Mouse (Mus musculus) T-cell, adult 2 months (primary cell): ENCODE data around the gene Samd4.

ENCODE experiments used
- DNase-seq: peaks from one replicate; pipeline ENCODE4 v3.0.0; 2022; ENCODE audit warnings: low spot score

Gene Samd4

DNA sequence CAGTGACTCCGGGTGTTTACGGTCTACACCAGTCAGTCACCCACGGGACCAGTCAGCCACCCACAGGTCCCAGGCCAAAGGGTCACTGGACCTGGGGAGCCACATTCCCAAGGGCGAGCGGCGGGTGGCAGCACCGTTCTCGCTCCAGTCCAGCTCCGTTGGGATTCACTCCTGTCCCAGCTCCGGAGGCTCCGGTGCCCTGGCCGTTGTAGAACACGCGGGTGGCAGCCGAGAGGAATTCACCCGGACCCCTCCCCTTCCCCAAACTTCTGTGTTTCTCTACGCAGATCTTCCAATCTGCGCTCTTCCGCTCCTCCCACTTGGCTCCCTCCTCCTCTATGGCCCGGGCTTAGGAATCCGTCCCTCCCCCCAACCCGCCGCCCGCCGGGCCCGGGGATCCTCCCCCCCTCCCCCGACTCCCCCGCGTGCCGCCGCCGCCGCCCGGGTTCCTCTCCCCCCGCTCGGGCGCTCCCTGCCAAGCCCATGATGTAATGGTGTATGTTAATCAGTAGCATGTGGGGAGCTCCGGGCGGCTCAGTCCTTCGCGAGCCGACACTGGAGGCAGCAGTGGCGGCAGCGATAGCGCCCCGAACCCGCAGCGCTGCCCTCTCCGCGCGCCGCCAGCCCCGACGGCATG is at the start of gene Samd4:
TSS of gene Samd4 (plus strand) at position 424 of the 637 bp plus-strand sequence.
- peak; percentile 25 for DNase-seq

DNA sequence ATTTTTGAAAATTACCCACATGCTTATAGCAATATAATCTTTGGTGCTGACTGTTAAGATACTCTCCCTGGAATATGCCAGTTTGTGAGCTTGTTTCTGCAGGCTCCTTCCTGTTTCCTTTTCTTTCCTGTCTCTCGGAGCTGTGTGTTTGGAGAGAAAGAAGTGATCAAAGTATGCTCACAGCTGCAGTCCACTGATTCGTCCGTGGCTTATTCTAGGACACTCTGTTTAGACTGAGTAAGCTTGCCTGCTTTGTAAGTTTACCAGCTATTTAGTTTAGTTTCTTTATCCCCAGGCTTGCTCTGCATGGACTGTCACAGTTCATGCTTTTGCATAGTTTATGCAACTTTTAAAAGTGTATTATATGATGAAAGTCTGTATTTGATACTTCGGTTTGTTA is 43.3 kb upstream of the Samd4 start:
- DNase-seq: no peak

DNA sequence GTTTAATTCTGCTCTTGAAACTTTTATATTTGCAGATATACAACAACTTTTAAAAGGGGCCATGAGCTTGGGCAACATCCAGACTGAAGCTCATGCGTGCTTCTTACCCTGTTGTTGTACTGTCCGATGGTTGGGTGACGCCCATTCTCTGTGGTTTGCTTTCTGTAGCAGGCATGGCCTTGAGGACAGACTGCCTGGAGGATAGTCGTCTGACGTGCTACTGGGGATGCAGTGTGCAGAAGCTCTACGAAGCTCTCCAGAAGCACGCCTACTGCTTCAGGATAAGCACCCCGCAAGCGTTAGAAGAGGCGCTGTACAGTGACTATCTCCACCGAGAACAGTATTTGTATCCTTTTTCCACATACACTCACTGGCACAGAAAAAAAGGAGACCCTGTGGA is 36.9 kb upstream of the Samd4 start:
- DNase-seq: no peak

DNA sequence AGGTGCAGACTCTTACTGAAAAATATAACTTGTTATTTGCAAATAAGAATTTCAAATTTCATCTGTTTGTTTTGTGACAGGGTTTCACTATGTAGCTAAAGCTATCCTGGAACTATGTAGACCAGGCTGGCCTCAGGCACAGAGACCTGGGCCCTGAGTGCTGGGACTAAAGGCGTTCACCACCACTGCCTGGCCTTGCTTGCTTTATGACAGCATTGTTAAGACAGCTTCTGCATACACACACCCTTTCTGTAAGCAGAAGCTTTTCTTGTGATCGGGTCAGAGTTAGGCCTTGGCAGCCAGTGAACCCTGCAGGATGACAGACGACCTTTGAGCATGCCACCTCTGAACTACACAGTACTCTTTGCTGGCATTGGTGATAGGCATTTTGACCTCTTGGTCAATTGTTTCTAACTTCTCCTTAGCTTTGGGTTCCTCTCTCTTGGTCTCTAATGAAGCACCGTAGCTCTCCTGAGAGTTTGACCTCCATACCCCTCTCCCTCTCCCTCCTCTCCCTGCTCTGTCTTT is 34.5 kb upstream of the Samd4 start:
- DNase-seq: no peak

DNA sequence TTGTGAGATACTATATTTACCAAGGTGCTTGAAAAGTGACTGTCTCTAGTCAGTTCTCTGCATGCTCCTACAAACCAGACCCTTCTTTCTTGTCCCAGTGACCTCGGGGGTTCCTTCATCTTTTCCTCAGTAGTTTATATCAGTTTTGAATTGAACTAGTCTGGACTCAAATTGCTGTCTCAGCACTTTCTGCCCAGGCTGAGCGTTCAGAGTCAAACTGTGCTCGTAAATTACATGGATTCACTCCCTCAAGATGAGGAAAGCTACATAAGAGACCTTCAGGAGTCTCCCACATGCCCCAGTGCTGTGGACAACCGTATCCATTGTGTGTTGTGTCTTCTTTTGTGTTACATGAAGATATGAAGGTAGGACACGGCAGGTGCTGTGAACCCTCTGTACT is 33.9 kb upstream of the Samd4 start:
- DNase-seq: no peak

DNA sequence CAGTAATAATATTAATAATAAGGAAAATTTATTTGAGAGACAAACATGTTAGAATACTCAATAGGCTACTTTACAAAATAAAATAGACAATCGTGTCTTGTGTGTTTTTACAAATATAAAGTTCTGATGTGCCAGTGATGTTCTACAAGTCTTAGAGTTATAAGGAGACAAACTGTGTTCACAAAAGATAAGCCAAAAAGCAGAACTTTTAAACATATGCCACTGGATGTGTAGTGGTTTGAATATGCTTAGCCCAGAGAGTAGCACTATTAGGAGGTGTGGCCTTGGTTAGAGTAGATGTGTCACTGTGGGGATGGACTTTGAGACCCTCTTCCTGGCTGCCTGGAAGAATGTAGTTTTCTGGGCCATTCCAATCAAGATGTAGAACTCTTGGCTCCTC is 32.9 kb upstream of the Samd4 start:
- no peak for DNase-seq

DNA sequence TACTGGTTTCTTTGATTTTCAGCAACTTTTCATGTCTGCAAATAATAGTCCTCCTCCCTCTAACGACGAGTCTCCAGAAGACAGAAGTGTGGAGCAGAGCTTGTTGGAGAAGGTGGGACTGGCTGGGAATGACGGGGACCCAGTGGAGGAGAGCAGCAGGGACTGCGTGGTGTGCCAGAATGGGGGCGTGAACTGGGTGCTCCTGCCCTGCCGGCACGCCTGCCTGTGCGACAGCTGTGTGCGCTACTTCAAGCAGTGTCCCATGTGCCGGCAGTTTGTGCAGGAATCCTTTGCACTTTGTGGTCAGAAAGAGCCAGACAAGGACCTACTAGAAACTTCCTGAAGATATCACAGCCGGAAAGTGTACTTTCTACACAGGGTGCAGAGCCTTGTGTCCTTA is 29.0 kb upstream of the Samd4 start:
- no peak for DNase-seq

DNA sequence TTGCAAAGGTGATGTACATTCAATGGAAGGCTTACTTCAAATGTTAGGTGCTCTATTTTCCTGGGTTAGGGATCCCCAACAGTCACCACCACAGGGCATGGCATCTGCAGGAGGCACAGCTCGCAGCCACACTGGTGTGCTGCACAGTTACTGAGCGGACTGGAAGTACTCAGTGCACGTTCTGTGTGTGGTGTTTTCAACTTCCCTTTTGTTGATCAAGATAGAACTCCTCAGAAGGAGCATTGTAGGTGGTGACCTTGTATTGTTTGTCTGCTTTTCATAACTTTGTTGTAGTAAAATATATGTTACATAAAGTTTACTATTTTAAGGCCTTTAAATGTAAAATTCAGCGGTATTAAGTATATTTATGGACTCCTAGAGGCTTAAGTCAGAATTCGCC is 19.7 kb upstream of the Samd4 start:
- DNase-seq: no peak

DNA sequence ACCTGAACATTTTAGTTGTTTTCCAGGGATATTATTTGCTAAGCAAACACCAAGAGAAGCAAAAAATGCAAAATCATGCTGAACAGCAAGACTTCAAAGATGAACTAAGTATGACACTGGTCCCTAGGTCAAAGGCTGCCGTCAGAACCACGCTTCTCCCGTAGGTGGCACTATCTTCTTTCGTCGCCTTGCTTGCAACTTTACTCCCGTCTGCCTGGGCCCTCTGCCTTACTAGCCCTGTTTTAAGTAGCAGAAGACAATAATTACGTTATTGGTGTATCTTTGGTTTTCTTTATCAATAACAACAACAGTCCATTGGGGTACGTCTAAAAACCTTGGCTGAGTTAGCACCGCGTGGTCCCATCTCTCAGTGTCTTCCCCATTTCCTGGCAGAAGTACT is 1.7 kb upstream of the Samd4 start:
- peak; percentile 42 for DNase-seq

DNA sequence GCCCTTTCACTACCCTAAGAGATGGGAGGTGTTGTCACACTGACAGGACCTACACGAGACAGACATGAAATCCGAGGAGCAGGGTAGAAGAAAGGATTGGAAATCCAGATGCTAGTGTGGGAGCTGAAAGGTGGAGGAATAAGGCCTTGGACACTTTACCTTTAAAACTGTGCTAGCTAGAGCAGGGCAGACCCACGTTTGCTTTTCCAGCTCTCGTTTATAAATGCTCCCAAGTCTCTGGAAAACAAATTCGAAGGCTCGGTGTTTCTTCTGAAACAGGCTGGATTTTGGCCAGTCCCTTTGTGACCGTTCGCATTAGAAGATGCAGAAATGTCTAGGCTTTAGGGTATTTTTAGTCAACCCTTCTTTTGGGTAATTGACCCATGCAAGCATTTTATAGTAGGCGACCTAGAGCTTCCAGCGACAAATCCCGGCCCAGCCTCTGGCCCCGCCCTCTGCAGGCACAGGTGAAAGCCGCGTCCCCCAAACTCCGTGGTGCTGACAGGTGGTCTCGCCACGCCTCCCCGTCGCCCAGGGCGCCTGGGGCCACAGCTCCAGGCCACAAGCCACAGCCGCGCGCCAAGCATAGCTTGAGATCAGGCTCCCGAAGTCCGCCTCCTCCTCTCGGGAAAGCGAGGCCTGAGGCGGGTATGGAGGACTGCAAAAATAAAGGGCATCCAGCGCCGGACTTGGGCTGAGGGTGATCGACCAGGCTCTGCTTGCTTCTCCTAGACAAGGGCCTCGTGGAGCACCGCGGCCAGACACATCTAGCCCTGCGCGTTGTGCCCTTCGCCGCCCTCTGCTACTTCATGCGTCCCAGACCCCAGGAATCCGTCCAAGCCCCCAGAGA is 848 bp upstream of the Samd4 start:
- peak; percentile 1 for DNase-seq

DNA sequence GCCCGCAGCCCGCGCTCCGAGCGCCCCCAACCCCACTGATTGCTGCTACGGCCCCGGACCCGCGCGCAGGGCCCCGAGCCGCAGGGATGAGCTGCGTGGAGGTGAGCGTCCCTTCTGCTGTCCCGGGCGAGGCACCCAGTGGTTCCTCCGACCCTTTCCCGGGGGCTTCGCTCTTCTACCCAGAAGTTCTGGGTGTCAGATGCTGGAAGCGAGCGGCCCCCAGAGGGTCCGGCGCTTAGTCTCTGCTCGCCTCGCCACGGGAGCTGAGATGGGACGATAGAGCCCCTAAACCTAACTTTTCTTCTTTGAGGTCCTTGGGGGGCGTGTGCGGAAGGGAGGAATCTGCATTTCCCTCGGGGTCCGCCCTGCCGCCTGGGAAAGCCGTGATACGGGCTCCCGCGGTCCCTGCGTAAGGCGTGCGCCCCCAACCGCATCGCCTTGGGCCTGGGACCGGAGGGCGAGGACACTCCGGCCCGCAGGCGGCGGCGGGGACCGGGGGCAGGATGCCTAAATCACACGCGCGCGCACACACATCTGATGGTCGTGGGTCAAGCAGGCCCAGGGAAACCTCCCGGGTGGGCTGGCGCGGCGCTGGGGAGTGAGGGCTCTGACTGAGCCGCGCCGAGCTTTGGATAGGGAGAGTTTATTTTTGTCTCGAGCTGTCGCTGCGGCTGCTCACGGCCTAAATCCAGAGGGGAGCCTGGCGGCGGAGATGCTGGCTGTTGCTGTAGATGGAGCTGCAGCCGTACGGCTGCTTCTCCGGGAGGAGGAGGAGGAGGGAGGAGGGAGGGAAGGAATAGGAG is 615 bp downstream of the Samd4 start:
- peak; percentile 1 for DNase-seq

DNA sequence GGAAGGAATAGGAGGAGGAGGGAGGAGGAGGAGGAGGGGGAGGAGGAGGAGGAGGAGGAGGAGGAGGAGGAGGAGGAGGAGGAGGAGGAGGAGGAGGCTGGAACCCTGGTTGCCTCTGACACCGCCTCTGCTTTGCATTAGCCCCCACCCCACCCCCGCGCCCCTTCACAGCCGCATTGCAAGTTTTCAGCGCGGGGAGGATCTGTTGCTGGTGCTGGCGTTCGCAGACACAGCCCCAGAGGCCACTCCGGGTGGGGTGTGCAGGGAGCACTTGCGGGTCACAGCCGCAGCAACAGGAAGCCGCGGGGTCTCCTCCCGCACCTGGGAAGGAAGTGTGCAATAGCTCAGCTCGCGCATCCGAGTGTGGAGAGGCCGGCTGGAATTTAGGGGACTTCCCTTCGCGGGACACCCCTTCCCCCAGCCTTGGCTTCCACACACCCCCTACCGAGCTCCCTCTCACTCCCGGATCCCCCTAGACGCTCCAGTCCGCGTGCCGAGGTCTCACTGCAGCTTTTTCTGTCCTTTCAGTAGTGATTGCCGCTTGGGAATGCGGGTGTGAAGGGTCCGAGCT is 1.3 kb downstream of the Samd4 start:
- DNase-seq: peak; percentile 32

DNA sequence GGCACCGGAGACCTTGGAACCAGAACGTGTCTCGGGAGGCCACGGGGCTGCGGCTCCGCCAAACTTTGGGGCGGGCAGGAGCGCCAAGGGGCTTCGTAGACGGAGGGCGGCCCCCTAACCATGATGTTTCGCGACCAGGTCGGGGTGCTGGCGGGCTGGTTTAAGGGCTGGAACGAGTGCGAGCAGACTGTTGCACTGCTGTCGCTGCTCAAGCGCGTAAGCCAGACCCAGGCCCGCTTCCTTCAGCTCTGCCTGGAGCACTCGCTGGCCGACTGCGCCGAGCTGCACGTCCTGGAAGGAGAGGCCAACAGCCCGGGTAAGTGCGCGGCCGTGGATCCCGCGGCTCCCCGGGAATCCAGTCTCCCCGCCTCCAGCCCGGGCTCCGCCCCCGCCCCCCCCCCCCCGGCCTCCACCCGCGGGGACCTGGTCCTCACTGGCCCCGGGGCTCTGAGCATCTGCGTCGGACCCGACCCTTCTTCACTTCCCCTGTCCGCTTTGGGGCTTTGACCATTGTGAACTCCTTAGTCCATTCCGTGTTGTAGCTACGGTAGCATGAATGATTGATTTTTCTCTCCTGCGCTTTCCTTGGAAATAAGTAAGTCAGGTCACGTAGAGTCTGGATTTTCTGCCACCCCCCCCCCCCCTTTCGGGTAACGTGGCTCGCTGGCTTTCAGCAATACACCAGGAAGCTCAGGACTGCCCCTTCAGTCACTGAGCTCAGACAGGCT is 2.2 kb downstream of the Samd4 start:
- peak; percentile 19 for DNase-seq

DNA sequence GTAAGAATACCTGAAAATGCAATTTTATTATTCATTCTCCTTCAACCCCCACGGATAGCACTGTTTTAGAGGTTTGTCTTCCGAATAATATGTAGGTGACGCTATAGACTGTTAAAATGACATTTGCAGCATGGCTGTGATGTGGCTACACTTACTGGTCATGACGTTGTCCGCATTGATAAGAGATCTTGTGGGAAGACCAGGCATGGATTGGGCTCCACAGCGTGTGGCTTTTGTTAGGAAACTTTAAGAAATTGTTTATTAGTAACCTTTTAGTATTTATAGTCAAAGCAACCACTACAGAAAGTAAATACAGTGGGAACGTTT is 2.7 kb downstream of the Samd4 start:
- no peak for DNase-seq

DNA sequence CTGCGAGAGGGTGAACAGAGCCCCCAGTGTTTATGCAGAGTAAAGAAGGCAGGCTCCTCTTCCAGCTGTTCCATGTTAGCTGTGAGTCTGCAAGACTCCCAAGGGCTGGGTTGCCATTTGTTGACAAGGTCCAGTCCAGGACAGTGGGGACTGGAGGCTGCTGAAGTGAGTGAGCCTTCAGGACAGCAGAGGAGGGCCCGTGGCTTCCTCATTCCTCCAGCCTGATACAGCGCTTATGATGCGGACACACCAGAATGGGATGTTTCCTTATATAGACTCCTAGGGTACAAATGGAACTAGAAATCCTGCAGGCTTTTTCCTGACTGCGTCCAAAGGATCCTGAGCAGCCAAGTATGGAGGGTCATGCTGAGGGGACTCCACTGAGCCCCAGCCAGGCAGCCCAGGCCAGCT is 3.2 kb downstream of the Samd4 start:
- DNase-seq: no peak

DNA sequence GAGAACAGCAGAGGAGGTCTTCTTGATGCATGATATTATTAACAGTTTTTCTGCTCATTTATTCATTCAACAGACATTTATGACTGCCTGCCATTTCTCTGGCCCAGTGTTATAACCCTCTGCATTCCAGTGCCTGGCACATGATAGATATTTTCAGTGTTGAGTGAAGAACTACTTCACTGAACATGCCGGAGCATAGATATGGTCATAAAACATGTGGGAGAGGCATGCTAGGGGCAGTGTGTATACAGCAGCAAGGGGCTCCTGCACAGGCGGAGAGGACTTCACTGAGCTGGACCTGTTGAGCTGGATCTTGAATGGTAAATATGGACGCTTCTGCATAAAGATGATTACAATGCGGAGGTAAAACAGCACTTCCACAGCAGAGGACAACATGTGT is 6.4 kb downstream of the Samd4 start:
- DNase-seq: no peak

DNA sequence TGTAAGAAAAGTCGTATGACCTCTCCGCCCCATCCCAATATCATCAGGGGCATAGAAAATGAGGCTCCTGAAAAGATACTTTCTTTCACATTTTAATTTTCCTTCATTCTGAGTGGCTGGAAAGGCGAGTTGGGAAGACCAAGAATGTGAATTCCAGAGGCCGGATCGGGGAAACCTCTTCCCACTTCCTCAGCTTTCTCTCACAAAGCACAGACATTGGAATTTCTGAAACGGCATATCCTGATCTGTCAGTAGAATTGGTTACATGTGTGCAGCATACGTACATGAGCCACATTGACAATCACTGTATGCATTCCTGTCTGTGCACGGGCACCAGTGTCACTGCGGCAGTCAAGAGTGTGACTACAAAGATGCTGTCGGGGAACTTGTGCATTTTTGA is 11.3 kb downstream of the Samd4 start:
- DNase-seq: no peak

DNA sequence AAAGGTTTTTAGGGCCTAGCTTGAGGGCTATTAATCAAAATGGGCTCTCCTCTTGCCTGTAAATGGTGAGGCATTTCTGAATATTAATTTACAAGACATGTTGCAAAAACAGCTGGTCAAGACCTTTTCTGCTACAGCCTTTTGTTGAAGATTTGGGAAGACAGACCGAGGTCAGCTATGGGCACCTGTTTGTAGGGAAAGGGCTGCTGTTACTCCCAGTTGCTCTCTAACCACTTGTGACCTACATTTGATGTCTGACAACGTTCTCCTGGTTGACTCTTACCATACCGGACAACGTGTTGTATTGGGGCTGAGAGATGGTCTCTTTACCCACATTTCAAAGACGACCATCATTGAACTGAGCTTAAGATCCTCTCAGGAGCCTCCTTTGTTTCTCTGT is 15.3 kb downstream of the Samd4 start:
- DNase-seq: no peak

DNA sequence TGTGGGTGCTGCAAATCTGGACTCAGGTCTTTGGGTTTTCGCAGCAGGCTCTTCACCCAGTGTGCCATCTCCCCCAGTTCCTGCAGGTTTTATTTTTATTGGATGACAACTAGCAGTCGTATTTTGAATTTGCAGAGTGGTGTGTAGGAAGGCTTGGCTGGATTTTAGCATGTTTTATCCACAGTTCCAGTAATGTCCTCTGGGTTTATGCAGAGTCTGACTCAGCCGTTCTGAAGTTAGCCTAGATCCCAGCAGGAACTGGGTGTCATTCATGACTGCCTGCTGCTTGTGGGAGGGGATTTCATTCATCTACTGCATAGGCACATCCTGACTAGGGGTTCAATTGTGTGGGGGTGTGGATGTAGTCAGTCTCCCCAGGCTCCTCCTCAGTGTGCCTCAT is 16.0 kb downstream of the Samd4 start:
- DNase-seq: no peak

DNA sequence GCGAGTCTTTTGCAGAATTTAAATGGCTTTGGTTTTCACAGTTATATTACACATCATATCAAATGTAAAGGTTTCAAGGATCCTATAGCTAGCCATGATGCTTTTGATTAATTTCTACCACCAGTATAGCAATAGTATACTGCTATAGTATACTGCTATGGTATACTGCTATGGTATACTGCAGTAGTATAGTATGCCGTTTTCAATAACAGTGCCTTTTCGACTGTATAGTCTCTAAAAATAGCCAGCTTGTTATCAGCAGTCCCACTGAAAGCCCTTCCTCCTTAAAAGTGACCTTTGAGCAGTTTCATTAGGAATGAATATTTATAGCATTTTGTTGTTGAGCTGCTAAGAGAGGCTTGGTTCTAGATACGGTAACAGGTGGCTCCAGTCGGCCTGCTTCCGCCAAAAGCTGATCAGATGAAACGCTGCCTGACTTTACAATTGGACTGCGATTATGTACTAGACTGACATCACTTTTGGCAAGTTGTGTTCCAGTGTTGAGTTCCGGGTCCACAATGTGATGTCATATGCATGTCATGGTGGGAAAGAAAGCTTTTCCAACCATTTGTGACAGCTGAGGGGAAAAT is 19.9 kb downstream of the Samd4 start:
- no peak for DNase-seq

DNA sequence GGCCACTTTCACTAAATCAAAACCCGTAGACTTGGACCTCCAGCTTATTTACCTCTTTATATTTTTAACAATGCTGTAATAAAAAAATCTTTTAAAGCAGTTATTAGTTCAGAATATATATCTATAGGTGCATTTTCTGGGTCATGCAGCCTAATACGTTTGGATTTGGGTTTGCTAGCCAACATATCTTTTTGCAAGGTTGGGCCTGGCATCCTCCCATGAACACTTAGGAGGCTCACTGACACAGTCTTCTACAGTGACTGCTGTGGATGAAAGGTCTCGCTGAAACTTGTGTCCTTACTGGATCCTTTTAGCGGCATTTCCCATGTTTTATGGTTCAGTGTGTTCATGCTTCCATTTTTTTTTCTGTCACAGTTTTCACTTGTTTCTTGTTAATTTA is 21.6 kb downstream of the Samd4 start:
- no peak for DNase-seq
